In genomic region chr3:88291970-88292369, GRCm38 (mm10) we compare ENCODE assay signal across 8 mouse cellular contexts. TPM values are rescaled to one million over a fixed set of nuclear protein-coding genes. Genes with fewer than 3 reads are reported as not detected.
DNase-seq lines count a peak whose midpoint lies in the region; ATAC-seq and TF ChIP-seq lines count a peak whose summit lies in the region.

No protein-coding gene starts in this region.

- no peak for TF ChIP-seq POLR2A in bone marrow, adult 2 months (IDR thresholded peaks at IDR 0.05; ENCODE audit: borderline replicate concordance, control insufficient read depth, low read depth, low read length)

- no peaks in the 10 kb centered on the region for H3K9me3 ChIP-seq in liver, embryonic 13.5 days (replicated peaks)

- H3K27me3 ChIP-seq in liver, embryonic 13.5 days: no peaks in the 10 kb centered on the region

- intact Hi-C loops in left cerebral cortex, postnatal 14 days (cut with DNase I): loop anchor here (5.0 kb wide), 1 partner anchor 100 kb away; no protein-coding TSS in a partner anchor
- intact Hi-C loops in left cerebral cortex, postnatal 10 days (cut with DNase I): no loop called here

- no peak overlapping the region for H3K4me3 ChIP-seq in bone marrow, adult 2 months (replicated peaks; ENCODE audit: control insufficient read depth, low read depth, low read length)
- no peak overlapping the region for H3K4me3 ChIP-seq in liver, embryonic 13.5 days (replicated peaks)

- no peaks in the 10 kb centered on the region for H3K4me1 ChIP-seq in bone marrow, adult 2 months (ENCODE audit: control insufficient read depth, insufficient read depth, low read length)
- H3K4me1 ChIP-seq in liver, embryonic 13.5 days (replicated peaks): peaks cover 10% of the 10 kb centered on the region

- no peak overlapping the region for H3K4me2 ChIP-seq in liver, embryonic 13.5 days

- ATAC-seq in liver, embryonic 13.5 days (ENCODE audit: low read depth): no peak

- no peak overlapping the region for H3K27ac ChIP-seq in bone marrow, adult 2 months (ENCODE audit: control insufficient read depth, insufficient read depth, low read depth, low read length, poor library complexity)
- H3K27ac ChIP-seq in liver, embryonic 13.5 days: no peak overlapping the region

- peak; percentile 15; the same call in 1 of the 2 replicates for TF ChIP-seq CTCF in bone marrow, adult 2 months (IDR thresholded peaks at IDR 0.05; ENCODE audit: control insufficient read depth, insufficient read depth, low read length)

- peak; percentile 32 to 72 for DNase-seq in adrenal gland, adult (ENCODE audit: inconsistent age in 2 of 2, low spot score in 1 of 2)
- DNase-seq in adrenal gland, postnatal 4 days (ENCODE audit: low spot score in 2 of 2): no peak
- DNase-seq in left cerebral cortex, postnatal 14 days (ENCODE audit: low spot score in 2 of 2): peak; percentile 12 to 28
- DNase-seq in left cerebral cortex, postnatal 10 days (ENCODE audit: extremely low spot score in 1 of 2, low spot score in 2 of 2): no peak
- DNase-seq in liver, embryonic 13.5 days: peak; percentile 17
- peak; percentile 36 for DNase-seq in thymus, postnatal 25 days
- DNase-seq in adipocyte (ENCODE audit: low spot score): no peak

- H3K36me3 ChIP-seq in liver, embryonic 13.5 days: 0 out of 2 replicates have a peak, but pooled peaks cover 4% of the 10 kb centered on the region

- WGBS in bone marrow, adult 2 months: 51% methylated on average over 4 of the region's 4 CpGs
- WGBS in liver, embryonic 13.5 days (ENCODE audit: insufficient replicate concordance): 32% methylated on average over 4 of the region's 4 CpGs

- H3K9ac ChIP-seq in liver, embryonic 13.5 days: no peak overlapping the region

RNA-seq across cellular contexts. Expression of gene Tsacc, which starts 4.8 kb away (rescaled TPM):
- total RNA-seq in adrenal gland, postnatal 4 days (2021): 10 to 100 TPM in 1 of 2 experiments, 1 to 10 TPM in 1; 8.0 to 11.0 TPM
- 1 to 10 TPM; 2.6 to 3.9 TPM for total RNA-seq in left cerebral cortex, postnatal 14 days (2021)
- 1 to 10 TPM; 6.3 TPM for total RNA-seq in left cerebral cortex, postnatal 10 days (2021)
- polyA plus RNA-seq in bone marrow, adult 2 months (2011; ENCODE audit: insufficient read depth, insufficient read length, low replicate concordance, missing spikeins): 2.1 and 16.1 TPM in 2 replicates
- polyA plus RNA-seq in liver, embryonic 13.5 days (2015; fragmentation: Nextera tagmentation; extraction: Ambion mirVana): 6.3 and 6.9 TPM in 2 replicates

RNA-seq across cellular contexts. Expression of gene Cct3, which starts 4.9 kb away (rescaled TPM):
- total RNA-seq in adrenal gland, postnatal 4 days (2021): 100 to 1,000 TPM; 272 to 299 TPM
- 100 to 1,000 TPM; 163 to 170 TPM for total RNA-seq in left cerebral cortex, postnatal 14 days (2021)
- total RNA-seq in left cerebral cortex, postnatal 10 days (2021): 100 to 1,000 TPM; 215 to 224 TPM
- polyA plus RNA-seq in bone marrow, adult 2 months (2011; ENCODE audit: insufficient read depth, insufficient read length, low replicate concordance, missing spikeins): 63.5 and 81.0 TPM in 2 replicates
- 376 and 404 TPM in 2 replicates for polyA plus RNA-seq in liver, embryonic 13.5 days (2015; fragmentation: Nextera tagmentation; extraction: Ambion mirVana)

RNA-seq across cellular contexts. Expression of gene Gm38392, which starts 5.0 kb away (rescaled TPM):
- 1 to 10 TPM in 1 of 2 experiments, under 1 TPM in 1; 0.65 to 1.4 TPM for total RNA-seq in adrenal gland, postnatal 4 days (2021)
- under 1 TPM in 1 of 2 experiments, not detected in 1; 0.49 TPM for total RNA-seq in left cerebral cortex, postnatal 14 days (2021)
- total RNA-seq in left cerebral cortex, postnatal 10 days (2021): under 1 TPM in 1 of 2 experiments, not detected in 1; 0.81 TPM
- not detected in 2 replicates for polyA plus RNA-seq in bone marrow, adult 2 months (2011; ENCODE audit: insufficient read depth, insufficient read length, low replicate concordance, missing spikeins)
- 1.3 TPM in 1 of 2 replicates, not detected in the other for polyA plus RNA-seq in liver, embryonic 13.5 days (2015; fragmentation: Nextera tagmentation; extraction: Ambion mirVana)

RNA-seq across cellular contexts. Expression of gene Glmp, which starts 32.9 kb away (rescaled TPM):
- total RNA-seq in adrenal gland, postnatal 4 days (2021): 100 to 1,000 TPM; 163 to 166 TPM
- 10 to 100 TPM; 84.4 to 93.6 TPM for total RNA-seq in left cerebral cortex, postnatal 14 days (2021)
- total RNA-seq in left cerebral cortex, postnatal 10 days (2021): 10 to 100 TPM; 74.6 to 79.2 TPM
- 18.0 and 79.0 TPM in 2 replicates for polyA plus RNA-seq in bone marrow, adult 2 months (2011; ENCODE audit: insufficient read depth, insufficient read length, low replicate concordance, missing spikeins)
- polyA plus RNA-seq in liver, embryonic 13.5 days (2015; fragmentation: Nextera tagmentation; extraction: Ambion mirVana): 89.4 and 92.9 TPM in 2 replicates

RNA-seq across cellular contexts. Expression of gene Rhbg, which starts 37.5 kb away (rescaled TPM):
- 1 to 10 TPM; 2.2 to 3.8 TPM for total RNA-seq in adrenal gland, postnatal 4 days (2021)
- under 1 TPM in 1 of 2 experiments, not detected in 1; 0.18 TPM for total RNA-seq in left cerebral cortex, postnatal 14 days (2021)
- total RNA-seq in left cerebral cortex, postnatal 10 days (2021): under 1 TPM; 0.26 to 0.41 TPM
- polyA plus RNA-seq in bone marrow, adult 2 months (2011; ENCODE audit: insufficient read depth, insufficient read length, low replicate concordance, missing spikeins): not detected in 2 replicates
- polyA plus RNA-seq in liver, embryonic 13.5 days (2015; fragmentation: Nextera tagmentation; extraction: Ambion mirVana): 14.7 and 15.4 TPM in 2 replicates

Comparison
In these comparisons a context has a peak if more than half of its experiments do, and no peak if none do; other contexts are left out.
1. DNase-seq: peak in adrenal gland, adult (2 of 2), left cerebral cortex, postnatal 14 days (2 of 2), liver, embryonic 13.5 days (single experiment) and thymus, postnatal 25 days (single experiment); none in adrenal gland, postnatal 4 days (0 of 2), left cerebral cortex, postnatal 10 days (0 of 2) and adipocyte (single experiment).